ENCODE assay signal across 10 mouse cellular contexts in the genomic region with DNA sequence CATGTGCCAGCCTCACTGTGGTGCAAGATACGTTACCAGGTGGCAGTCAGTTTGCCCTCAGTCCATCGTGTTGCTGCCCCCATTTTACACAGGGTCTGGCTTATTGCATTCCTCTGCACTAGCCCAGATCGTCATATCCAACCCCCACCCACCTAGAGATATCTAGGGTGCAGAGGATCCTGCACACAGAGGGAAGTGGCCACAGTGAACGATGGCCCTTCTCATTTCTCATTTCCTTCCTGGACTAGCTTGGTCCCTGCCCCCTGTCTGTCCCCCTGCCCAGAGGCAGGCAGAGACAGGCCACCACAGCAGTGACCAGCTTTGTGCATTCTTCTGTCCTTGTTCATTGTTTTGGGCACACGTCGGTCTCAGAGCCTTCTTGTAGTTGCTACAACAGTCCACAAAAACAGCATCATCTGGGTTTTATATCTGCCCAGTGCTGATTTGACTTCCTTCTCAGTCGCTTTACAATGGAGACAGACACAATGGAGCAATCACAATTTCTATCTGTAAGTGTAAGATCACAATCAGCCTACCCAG. TPM values are rescaled to one million over a fixed set of nuclear protein-coding genes. Genes with fewer than 3 reads are reported as not detected.
DNase-seq lines count a peak whose midpoint lies in the region; ATAC-seq and TF ChIP-seq lines count a peak whose summit lies in the region.
"Had no signal": no experiment of that assay in that cellular context is flagged by ENCODE, and none has a peak within 500 bp of the region (broad histone marks: within the 10 kb centered on the region; RNA-seq: fewer than 3 reads in every experiment).

No protein-coding gene starts in this region.

- intact Hi-C loops in heart, adult 2 months (cut with DNase I), result no loop called here

- peak overlapping the region; percentile 30 for H3K4me3 ChIP-seq in heart, embryonic 13.5 days
- no peak overlapping the region for H3K4me3 ChIP-seq in heart, adult 2 months
- peak overlapping the region; percentile 29 to 71 (median 59) for H3K4me3 ChIP-seq in CH12.LX (replicated peaks in 1 of 3; ENCODE audit: low read depth in 2 of 3, low read length in 2 of 3, poor library complexity in 1 of 3)
- no peak overlapping the region for H3K4me3 ChIP-seq in embryonic facial prominence, embryonic 13.5 days
- H3K4me3 ChIP-seq in lung, postnatal 0 days (ENCODE audit: low read depth, low read length), result no peak overlapping the region
- H3K4me3 ChIP-seq: hindbrain, embryonic 12.5 days had no signal

- peak overlapping the region; percentile 91 for H3K27ac ChIP-seq in heart, embryonic 13.5 days (replicated peaks)
- no peak overlapping the region; the same call in 1 of the 2 replicates for H3K27ac ChIP-seq in heart, adult 2 months
- H3K27ac ChIP-seq in CH12.LX (ENCODE audit: insufficient read depth, low read depth), result peak overlapping the region; percentile 58; the same call in 1 of the 2 replicates
- H3K27ac ChIP-seq in embryonic facial prominence, embryonic 13.5 days, result peak overlapping the region; percentile 74
- H3K27ac ChIP-seq in lung, postnatal 0 days (ENCODE audit: low read length), result peak overlapping the region; percentile 49; the same call in 1 of the 2 replicates
- H3K27ac ChIP-seq: hindbrain, embryonic 12.5 days had no signal

- H3K27me3 ChIP-seq in heart, embryonic 13.5 days (replicated peaks), result no peaks in the 10 kb centered on the region
- H3K27me3 ChIP-seq in heart, adult 2 months (ENCODE audit: control insufficient read depth, insufficient read depth, low read length), result no peaks in the 10 kb centered on the region
- no peaks in the 10 kb centered on the region for H3K27me3 ChIP-seq in CH12.LX (replicated peaks)
- H3K27me3 ChIP-seq in embryonic facial prominence, embryonic 13.5 days, result no peaks in the 10 kb centered on the region
- H3K27me3 ChIP-seq in lung, postnatal 0 days (replicated peaks; ENCODE audit: insufficient read depth, low read length), result no peaks in the 10 kb centered on the region
- H3K27me3 ChIP-seq: hindbrain, embryonic 12.5 days had no signal

- H3K4me2 ChIP-seq in heart, embryonic 13.5 days, result peak overlapping the region; percentile 64
- H3K4me2 ChIP-seq in CH12.LX (ENCODE audit: insufficient read depth, low read depth, poor library complexity, severe bottlenecking), result peak overlapping the region; percentile 80
- peak overlapping the region; percentile 5; the same call in 1 of the 2 replicates for H3K4me2 ChIP-seq in embryonic facial prominence, embryonic 13.5 days
- H3K4me2 ChIP-seq in lung, postnatal 0 days (replicated peaks; ENCODE audit: low read depth, low read length), result no peak overlapping the region; the same call in 1 of the 2 replicates
- H3K4me2 ChIP-seq: hindbrain, embryonic 12.5 days had no signal

- in situ Hi-C loops in CH12.LX (cut with MboI; ENCODE audit: low pct_ligation_motif_present, low pct_unique_long_range_greater_than_20kb, low sequenced_read_pairs), result no loop called here

- H3K79me2 ChIP-seq in heart, adult 2 months (replicated peaks; ENCODE audit: control insufficient read depth, insufficient read depth, low read length), result no peaks in the 10 kb centered on the region
- H3K79me2 ChIP-seq in CH12.LX (replicated peaks; ENCODE audit: control insufficient read depth, extremely low read depth, insufficient read depth, poor library complexity, severe bottlenecking), result peaks cover 33% of the 10 kb centered on the region

- H3K36me3 ChIP-seq in heart, embryonic 13.5 days, result no peaks in the 10 kb centered on the region
- no peaks in the 10 kb centered on the region for H3K36me3 ChIP-seq in heart, adult 2 months (ENCODE audit: control insufficient read depth, insufficient read depth, low read length)
- peaks cover 14 to 46% of the 10 kb centered on the region in 2 experiments for H3K36me3 ChIP-seq in CH12.LX (replicated peaks in 1 of 2; ENCODE audit: control insufficient read depth in 1 of 2, insufficient read depth in 1 of 2, low read length in 1 of 2)
- H3K36me3 ChIP-seq in embryonic facial prominence, embryonic 13.5 days, result no peaks in the 10 kb centered on the region
- no peaks in the 10 kb centered on the region for H3K36me3 ChIP-seq in lung, postnatal 0 days (ENCODE audit: insufficient read depth, low read length)
- H3K36me3 ChIP-seq: hindbrain, embryonic 12.5 days had no signal

- no peak for TF ChIP-seq RAD21 in CH12.LX (IDR thresholded peaks at IDR 0.05; ENCODE audit: low read depth, low read length)

- 21% methylated on average over 7 of the region's 7 CpGs for WGBS in heart, embryonic 13.5 days
- 34% methylated on average over 7 of the region's 7 CpGs for WGBS in heart, adult 2 months
- 55% methylated on average over 7 of the region's 7 CpGs for WGBS in embryonic facial prominence, embryonic 13.5 days
- 48% methylated on average over 7 of the region's 7 CpGs for WGBS in lung, postnatal 0 days

- no peak for TF ChIP-seq EP300 in heart, adult 2 months (IDR thresholded peaks at IDR 0.05; ENCODE audit: insufficient read depth, low read depth, low read length)
- TF ChIP-seq EP300 in CH12.LX (IDR thresholded peaks at IDR 0.05; ENCODE audit: low read length), result no peak
- no peak for TF ChIP-seq EP300 in lung, postnatal 0 days (IDR thresholded peaks at IDR 0.05)

- no peaks in the 10 kb centered on the region for H3K9me3 ChIP-seq in heart, embryonic 13.5 days
- H3K9me3 ChIP-seq in CH12.LX (replicated peaks; ENCODE audit: low read length), result no peaks in the 10 kb centered on the region
- H3K9me3 ChIP-seq in embryonic facial prominence, embryonic 13.5 days, result no peaks in the 10 kb centered on the region
- H3K9me3 ChIP-seq in lung, postnatal 0 days (ENCODE audit: low read length), result no peaks in the 10 kb centered on the region
- H3K9me3 ChIP-seq: hindbrain, embryonic 12.5 days had no signal

- no peak for TF ChIP-seq POLR2A in heart, adult 2 months (IDR thresholded peaks at IDR 0.05; ENCODE audit: insufficient read depth, low read depth, low read length)
- TF ChIP-seq POLR2A in CH12.LX (IDR thresholded peaks at IDR 0.05; ENCODE audit: low read depth, low read length), result no peak

- peaks cover 21% of the 10 kb centered on the region for H3K4me1 ChIP-seq in heart, embryonic 13.5 days
- peaks cover 3% of the 10 kb centered on the region for H3K4me1 ChIP-seq in heart, adult 2 months (ENCODE audit: control insufficient read depth, insufficient read depth, low read length)
- peaks cover 22 to 64% of the 10 kb centered on the region in 2 experiments for H3K4me1 ChIP-seq in CH12.LX (ENCODE audit: control insufficient read depth in 1 of 2, insufficient read depth in 2 of 2)
- peaks cover 11% of the 10 kb centered on the region for H3K4me1 ChIP-seq in embryonic facial prominence, embryonic 13.5 days
- no peaks in the 10 kb centered on the region for H3K4me1 ChIP-seq in lung, postnatal 0 days (ENCODE audit: insufficient read depth, low read depth, low read length)

- ATAC-seq in heart, embryonic 13.5 days (ENCODE audit: extremely low read depth, insufficient number of reproducible peaks, low FRiP score, low TSS enrichment), result no peak
- no peak for ATAC-seq in embryonic facial prominence, embryonic 13.5 days (ENCODE audit: insufficient number of reproducible peaks, insufficient read depth, low FRiP score, low TSS enrichment, low read depth)
- peak; percentile 74 for ATAC-seq in lung, postnatal 0 days
- no peak for ATAC-seq in cerebellum, adult (ENCODE audit: insufficient number of reproducible peaks, low FRiP score, low TSS enrichment)
- no peak for ATAC-seq in erythroblast, adult 5-6 weeks (replicated peaks; ENCODE audit: low FRiP score, poor library complexity, severe bottlenecking)

- no peak for TF ChIP-seq CTCF in heart, adult 2 months (IDR thresholded peaks at IDR 0.05)
- no peak for TF ChIP-seq CTCF in CH12.LX (conservative IDR thresholded peaks at IDR 0.05 in 1 of 2, IDR thresholded peaks at IDR 0.05 in 1 of 2; ENCODE audit: low read depth in 2 of 2, low read length in 2 of 2)
- no peak for TF ChIP-seq CTCF in lung, postnatal 0 days (IDR thresholded peaks at IDR 0.05)

- H3K9ac ChIP-seq in heart, embryonic 13.5 days, result peak overlapping the region; percentile 73
- H3K9ac ChIP-seq in heart, adult 2 months (ENCODE audit: low read depth, low read length), result no peak overlapping the region
- peak overlapping the region; percentile 43 for H3K9ac ChIP-seq in CH12.LX (ENCODE audit: insufficient read depth, low read depth)
- 0 out of 2 replicates have a peak overlapping the region, but pooled peaks have one; percentile 44 for H3K9ac ChIP-seq in embryonic facial prominence, embryonic 13.5 days
- H3K9ac ChIP-seq in lung, postnatal 0 days (replicated peaks; ENCODE audit: low read depth), result no peak overlapping the region
- H3K9ac ChIP-seq: hindbrain, embryonic 12.5 days had no signal

- no peak for DNase-seq in heart, adult 2 months
- no peak for DNase-seq in CH12.LX (ENCODE audit: extremely low read depth)
- DNase-seq in lung, postnatal 0 days (ENCODE audit: low spot score), result peak; percentile 28
- no peak for DNase-seq in cerebellum, adult 18-20 months
- DNase-seq: cerebellum, adult 11 months had no signal

- dilution Hi-C loops in CH12.LX (cut with MboI; ENCODE audit: extremely low pct_ligation_motif_present, extremely low pct_unique_long_range_greater_than_20kb, low sequenced_read_pairs), result no loop called here

RNA-seq across cellular contexts. Expression of a gene that starts 13.3 kb away (rescaled TPM):
- polyA plus RNA-seq in heart, embryonic 13.5 days (2015; fragmentation: Nextera tagmentation; extraction: Ambion mirVana), result 0.05 and 0.23 TPM in 2 replicates
- total RNA-seq in heart, adult 2 months (2021), result 1 to 10 TPM in 1 of 2 experiments, under 1 TPM in 1; 0.96 to 1.0 TPM
- polyA plus RNA-seq in heart, adult 2 months (2012; rRNA removed), result 0.96 and 0.97 TPM in 2 replicates
- total RNA-seq in CH12.LX (2012; rRNA removed) (13.6 and 16.1 TPM in 2 replicates), CH12.LX (2014; rRNA removed) (8.7 and 9.5 TPM in 2 replicates)
- polyA plus RNA-seq in CH12.LX (2012; ENCODE audit: insufficient read length, low read depth), result 14.5 and 15.9 TPM in 2 replicates
- 0.55 and 1.00 TPM in 2 replicates for polyA plus RNA-seq in embryonic facial prominence, embryonic 13.5 days (2015; fragmentation: Nextera tagmentation; extraction: Ambion mirVana)
- polyA plus RNA-seq in lung, postnatal 0 days (2015; fragmentation: Nextera tagmentation; extraction: Ambion mirVana), result 0.37 and 0.56 TPM in 2 replicates
- total RNA-seq in erythroblast, adult 5-6 weeks (2015; ENCODE audit: low replicate concordance), result 3.1 and 3.3 TPM in 2 replicates
- 5.9 and 6.7 TPM in 2 replicates for total RNA-seq in erythroblast, adult 5-6 weeks (2017; ENCODE audit: low replicate concordance)

RNA-seq across cellular contexts. Expression of a gene that starts 34.5 kb away (rescaled TPM):
- 38.7 and 40.6 TPM in 2 replicates for polyA plus RNA-seq in heart, embryonic 13.5 days (2015; fragmentation: Nextera tagmentation; extraction: Ambion mirVana)
- total RNA-seq in heart, adult 2 months (2021), result 10 to 100 TPM; 72.4 to 77.6 TPM
- polyA plus RNA-seq in heart, adult 2 months (2012; rRNA removed), result 44.5 and 64.2 TPM in 2 replicates
- total RNA-seq in CH12.LX (2012; rRNA removed) (21.0 and 21.3 TPM in 2 replicates), CH12.LX (2014; rRNA removed) (16.9 and 18.0 TPM in 2 replicates)
- 26.5 and 27.0 TPM in 2 replicates for polyA plus RNA-seq in CH12.LX (2012; ENCODE audit: insufficient read length, low read depth)
- 33.1 and 35.0 TPM in 2 replicates for polyA plus RNA-seq in embryonic facial prominence, embryonic 13.5 days (2015; fragmentation: Nextera tagmentation; extraction: Ambion mirVana)
- 32.5 and 40.2 TPM in 2 replicates for polyA plus RNA-seq in lung, postnatal 0 days (2015; fragmentation: Nextera tagmentation; extraction: Ambion mirVana)
- total RNA-seq in erythroblast, adult 5-6 weeks (2015; ENCODE audit: low replicate concordance), result 4.4 and 6.3 TPM in 2 replicates
- total RNA-seq in erythroblast, adult 5-6 weeks (2017; ENCODE audit: low replicate concordance), result 9.1 and 15.9 TPM in 2 replicates

RNA-seq across cellular contexts. Expression of a gene that starts 58.3 kb away (rescaled TPM):
- 1.2 and 1.9 TPM in 2 replicates for polyA plus RNA-seq in heart, embryonic 13.5 days (2015; fragmentation: Nextera tagmentation; extraction: Ambion mirVana)
- under 1 TPM; 0.32 to 0.63 TPM for total RNA-seq in heart, adult 2 months (2021)
- 1.1 and 1.4 TPM in 2 replicates for polyA plus RNA-seq in heart, adult 2 months (2012; rRNA removed)
- 7.7 and 12.0 TPM in 2 replicates for total RNA-seq in CH12.LX (2012; rRNA removed)
- total RNA-seq in CH12.LX (2014; rRNA removed), result 19.0 and 24.2 TPM in 2 replicates
- 6.0 and 8.2 TPM in 2 replicates for polyA plus RNA-seq in CH12.LX (2012; ENCODE audit: insufficient read length, low read depth)
- polyA plus RNA-seq in embryonic facial prominence, embryonic 13.5 days (2015; fragmentation: Nextera tagmentation; extraction: Ambion mirVana), result 1.5 and 2.8 TPM in 2 replicates
- 2.5 TPM in 2 replicates for polyA plus RNA-seq in lung, postnatal 0 days (2015; fragmentation: Nextera tagmentation; extraction: Ambion mirVana)
- 1.5 and 2.5 TPM in 2 replicates for total RNA-seq in erythroblast, adult 5-6 weeks (2015; ENCODE audit: low replicate concordance)
- total RNA-seq in erythroblast, adult 5-6 weeks (2017; ENCODE audit: low replicate concordance), result 1.1 and 5.2 TPM in 2 replicates

Comparison
In these comparisons a context has a peak if more than half of its experiments do, and no peak if none do; other contexts are left out.
1. H3K4me3 ChIP-seq: peak in heart, embryonic 13.5 days (single experiment) and CH12.LX (3 of 3); none in heart, adult 2 months (single experiment), embryonic facial prominence, embryonic 13.5 days (single experiment) and lung, postnatal 0 days (single experiment).
2. H3K9ac ChIP-seq: peak in heart, embryonic 13.5 days (single experiment), CH12.LX (single experiment) and embryonic facial prominence, embryonic 13.5 days (single experiment); none in heart, adult 2 months (single experiment) and lung, postnatal 0 days (single experiment).